Mouse (Mus musculus) left cerebral cortex, adult 2 months (tissue): ENCODE results near the gene Etv4. TPM values are rescaled to one million over a fixed set of nuclear protein-coding genes. Genes with fewer than 3 reads are reported as not detected.
A peak's percentile ranks its signal among the peaks of the same experiment; 100 is the strongest.

Source experiments
- DNase-seq, 2 experiments: peaks; one replicate each; pipeline ENCODE4 v3.0.0; 2021 to 2022; ENCODE audit warnings: low spot score in 2 of 2, mixed read lengths in 1 of 2; ENCODE audit errors: extremely low spot score in 1 of 2
- H3K27ac ChIP-seq: fragments of 200-600 bp; 2 replicates; pipeline ENCODE4 v1.8.1; 2022
- H3K4me3 ChIP-seq: fragments of 200-600 bp; 2 replicates; pipeline ENCODE4 v1.8.1; 2022
- CTCF ChIP-seq: fragments of 200-600 bp; IDR thresholded peaks from 2 replicates; pipeline ENCODE4 v1.8.1; 2022; ENCODE audit warnings: antibody characterized with exemption, mild to moderate bottlenecking, moderate library complexity
- intact Hi-C: fragments of 180-260 bp; cut with DNase I; formaldehyde crosslinking; loops from one replicate; pipeline ENCODE4 v1.15.1; 2025
- long read RNA-seq, 2 experiments: library from polyadenylated mRNA; stranded (forward); transcript quantifications; one replicate each; pipeline ENCODE4 v2.0.0; 2021; ENCODE audit warnings: borderline mapping rate in 2 of 2
- total RNA-seq, 2 experiments: library from RNA; stranded (reverse); gene quantifications; 2 replicates each; pipeline ENCODE4 v1.2.3; 2021

Gene Etv4
- total RNA-seq: 10 to 100 TPM; 14.1 to 18.6 TPM
- long read RNA-seq, experiment 1, partial matches to known transcripts: 1 of 8 reads
- long read RNA-seq, experiment 1, other reads (novel, unspliced or antisense): 3 of 8 reads
- long read RNA-seq, experiment 2, partial matches to known transcripts: 3 of 14 reads
- long read RNA-seq, experiment 2, other reads (novel, unspliced or antisense): 9 of 14 reads

GRCm38 (mm10) chr11:101785143-101785851, at the start of gene Etv4:
Etv4 (minus strand) TSS chr11:101785371.
- TF ChIP-seq CTCF: no peak
- intact Hi-C loops: no loop called here
- H3K4me3 ChIP-seq: peak within 1 kb of the TSS; percentile 60
- peak; percentile 79 to 87 for DNase-seq
- H3K27ac ChIP-seq: peak within 1 kb of the TSS; percentile 55

DNA sequence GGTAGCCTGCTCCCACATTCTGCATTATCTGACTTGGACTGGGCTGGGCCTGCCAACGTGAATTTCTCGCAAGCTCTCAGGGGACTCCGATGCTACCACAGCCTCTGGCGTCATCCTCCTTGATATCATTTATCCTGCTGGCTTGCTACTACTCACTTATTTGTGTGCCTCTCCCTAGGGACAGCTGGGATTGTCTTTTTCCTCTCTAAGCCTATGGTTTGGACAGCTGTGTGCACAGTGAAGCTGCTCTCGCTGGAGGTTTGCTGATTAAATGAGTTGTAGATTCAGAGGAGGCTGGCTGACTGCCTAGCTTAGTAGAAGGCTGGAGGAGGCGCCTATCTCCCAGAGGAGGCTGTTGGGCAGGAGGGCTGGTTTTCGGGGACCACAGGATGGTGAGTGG, 46.8 kb upstream of the Etv4 start:
- peak in 1 of 2 experiments; percentile 35 for DNase-seq
- intact Hi-C loops: no loop called here
- Histone ChIP-seq H3K27ac (no peak overlapping the region), H3K4me3 (no peak overlapping the region)
- no peak for TF ChIP-seq CTCF

DNA sequence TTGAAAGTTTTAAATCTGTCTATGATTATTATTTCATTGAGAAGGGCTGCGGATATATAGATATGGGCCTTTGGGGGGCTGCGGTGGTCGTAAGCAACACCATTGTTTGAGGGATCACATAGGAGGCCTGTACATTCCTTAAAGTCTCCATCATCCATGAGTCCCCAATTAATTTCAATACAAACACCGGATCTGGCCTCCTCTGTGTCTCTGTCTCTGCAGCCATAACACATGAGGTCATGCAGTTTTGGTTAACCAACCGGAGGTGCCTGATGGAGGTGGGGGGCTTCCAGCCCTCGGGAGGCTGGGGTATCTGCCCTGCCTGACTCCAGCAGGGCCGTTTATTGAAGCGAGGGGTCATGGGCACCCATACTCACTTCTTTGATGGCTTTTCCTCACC, 45.4 kb upstream of the Etv4 start:
- DNase-seq: no peak
- Histone ChIP-seq H3K27ac (no peak overlapping the region), H3K4me3 (no peak overlapping the region)
- TF ChIP-seq CTCF: no peak
- intact Hi-C loops: no loop called here

GRCm38 (mm10) chr11:101830112-101830511, 44.9 kb upstream of the Etv4 start:
- no peak for DNase-seq
- intact Hi-C loops: no loop called here
- no peak for TF ChIP-seq CTCF
- H3K4me3 ChIP-seq: no peak overlapping the region
- H3K27ac ChIP-seq: no peak overlapping the region

DNA sequence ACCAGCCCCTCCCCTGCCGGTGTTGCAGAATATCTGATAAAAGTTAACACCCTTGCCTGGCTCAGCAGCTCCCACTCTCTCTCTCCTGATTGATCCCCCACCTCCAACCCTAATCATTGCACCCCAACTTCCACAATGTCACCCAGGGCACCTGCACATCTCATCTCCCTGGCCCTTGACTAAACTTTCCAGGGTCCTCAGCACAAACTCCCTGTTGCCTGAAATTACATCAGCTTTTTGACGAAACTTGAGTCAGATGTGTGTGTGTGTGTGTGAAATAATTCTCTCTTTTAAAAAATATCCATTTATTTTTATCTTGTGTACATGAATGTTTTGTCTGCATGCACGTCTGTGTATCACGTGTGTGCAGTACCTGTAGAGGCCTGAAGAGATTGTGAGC, 43.5 kb upstream of the Etv4 start:
- no peak for DNase-seq
- intact Hi-C loops: no loop called here
- no peak for TF ChIP-seq CTCF
- H3K27ac ChIP-seq: no peak overlapping the region
- H3K4me3 ChIP-seq: no peak overlapping the region

DNA sequence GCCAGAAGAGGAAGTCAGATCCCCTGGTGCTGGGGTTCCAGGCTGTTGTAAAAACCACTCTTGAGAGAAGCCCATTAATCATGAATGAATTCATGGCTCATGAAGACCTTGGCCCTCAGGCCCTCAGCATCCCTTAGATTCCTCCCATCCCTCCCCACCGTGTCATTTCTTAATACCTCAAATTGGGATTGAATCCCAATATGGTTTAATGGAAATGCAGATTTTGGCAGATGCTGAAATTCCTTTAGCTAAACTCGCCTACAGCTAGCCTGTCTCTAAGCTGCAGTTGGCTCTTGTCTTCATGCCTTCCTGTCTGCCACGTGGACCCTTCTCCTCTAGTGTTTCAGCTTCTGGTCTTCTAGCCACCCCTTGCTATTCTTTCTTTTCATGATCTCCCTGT, 38.0 kb upstream of the Etv4 start:
- DNase-seq: no peak
- H3K27ac ChIP-seq: no peak overlapping the region
- H3K4me3 ChIP-seq: no peak overlapping the region
- intact Hi-C loops: no loop called here
- no peak for TF ChIP-seq CTCF

- intact Hi-C loops: no loop called here
- H3K27ac ChIP-seq: no peak overlapping the region
- no peak; the same call in 1 of the 2 replicates for TF ChIP-seq CTCF
- no peak for DNase-seq
- no peak overlapping the region for H3K4me3 ChIP-seq
These were observed 35.7 kb upstream of the Etv4 start for GRCm38 (mm10) chr11:101820899-101821298.

DNA sequence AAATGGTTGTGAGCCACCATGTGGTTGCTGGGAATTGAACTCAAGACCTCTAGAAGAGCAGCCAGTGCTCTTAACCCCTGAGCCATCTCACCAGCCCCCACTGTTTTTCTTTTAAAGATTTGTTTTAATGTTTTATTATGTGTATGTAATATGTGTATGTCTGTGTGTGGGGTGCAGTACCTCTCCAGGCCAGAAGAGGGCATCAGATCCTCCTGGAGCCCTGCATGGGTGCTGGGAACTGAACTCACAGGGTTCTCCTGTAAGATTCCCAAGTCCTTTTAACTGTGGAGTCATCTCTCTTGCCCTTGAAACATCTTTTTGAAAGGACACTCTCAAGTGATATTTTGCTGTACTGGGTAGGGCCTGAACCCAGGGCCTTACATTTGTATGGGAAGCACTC, 34.7 kb upstream of the Etv4 start:
- no peak overlapping the region for H3K4me3 ChIP-seq
- no peak for DNase-seq
- intact Hi-C loops: no loop called here
- TF ChIP-seq CTCF: peak; percentile 31
- H3K27ac ChIP-seq: no peak overlapping the region

- H3K27ac ChIP-seq: no peak overlapping the region
- H3K4me3 ChIP-seq: no peak overlapping the region
- intact Hi-C loops: no loop called here
- DNase-seq: no peak
- TF ChIP-seq CTCF: no peak
These were observed 30.2 kb upstream of the Etv4 start for GRCm38 (mm10) chr11:101815103-101816085.

- 0 out of 2 replicates have a peak overlapping the region, but pooled peaks have one; percentile 30 for H3K4me3 ChIP-seq
- DNase-seq: peak; percentile 75 to 78
- peak; percentile 94 for TF ChIP-seq CTCF
- H3K27ac ChIP-seq: no peak overlapping the region
- intact Hi-C loops: no loop called here
These were observed 29.4 kb upstream of the Etv4 start for GRCm38 (mm10) chr11:101814375-101815102.

GRCm38 (mm10) chr11:101813259-101813658, 28.1 kb upstream of the Etv4 start:
- peak; percentile 100 for TF ChIP-seq CTCF
- no peak overlapping the region for H3K27ac ChIP-seq
- intact Hi-C loops: loop anchor here (1.0 to 2.0 kb wide), 4 partner anchors 50 to 156 kb away; no protein-coding TSS in a partner anchor
- DNase-seq: peak; percentile 84 to 89
- no peak overlapping the region for H3K4me3 ChIP-seq
